Mouse (Mus musculus): ENCODE measurements around the gene Lrrfip1. TPM values are rescaled to one million over a fixed set of nuclear protein-coding genes. Genes with fewer than 3 reads are reported as not detected.

The Lrrfip1 gene
- total RNA-seq, 2 experiments from 2014 or later, result 73.3 to 77.0 TPM

GRCm38 (mm10) chr1:91069575-91069974 is 71.0 kb downstream of the Lrrfip1 start:
- no peak for DNase-seq (ENCODE audit: low spot score in 2 of 2)
- intact Hi-C loops (cut with DNase I), result no loop called here

- intact Hi-C loops (cut with DNase I), result no loop called here
- DNase-seq (ENCODE audit: low spot score in 2 of 2), result no peak
These were observed 72.0 kb downstream of the Lrrfip1 start for GRCm38 (mm10) chr1:91070547-91070946.

GRCm38 (mm10) chr1:91071671-91072290 is 73.2 kb downstream of the Lrrfip1 start:
- intact Hi-C loops (cut with DNase I), result no loop called here
- no peak for DNase-seq (ENCODE audit: low spot score in 2 of 2)

- DNase-seq (ENCODE audit: low spot score in 2 of 2), result no peak
- intact Hi-C loops (cut with DNase I), result no loop called here
These were observed 78.4 kb downstream of the Lrrfip1 start for GRCm38 (mm10) chr1:91076946-91077345.

GRCm38 (mm10) chr1:91077456-91077855 is 78.9 kb downstream of the Lrrfip1 start:
- intact Hi-C loops (cut with DNase I), result no loop called here
- DNase-seq (ENCODE audit: low spot score in 2 of 2), result no peak

GRCm38 (mm10) chr1:91077980-91078379 is 79.4 kb downstream of the Lrrfip1 start:
- DNase-seq (ENCODE audit: low spot score in 2 of 2), result no peak
- intact Hi-C loops (cut with DNase I), result no loop called here

GRCm38 (mm10) chr1:91079740-91080422 is 81.3 kb downstream of the Lrrfip1 start:
- intact Hi-C loops (cut with DNase I), result no loop called here
- DNase-seq (ENCODE audit: low spot score in 2 of 2), result no peak

- no peak for DNase-seq (ENCODE audit: low spot score in 2 of 2)
- intact Hi-C loops (cut with DNase I), result no loop called here
These were observed 81.8 kb downstream of the Lrrfip1 start for GRCm38 (mm10) chr1:91080423-91080749.

- intact Hi-C loops (cut with DNase I), result no loop called here
- DNase-seq (ENCODE audit: low spot score in 2 of 2), result no peak
These were observed 85.8 kb downstream of the Lrrfip1 start for GRCm38 (mm10) chr1:91084374-91084773.

GRCm38 (mm10) chr1:91085009-91085408 is 86.5 kb downstream of the Lrrfip1 start:
- intact Hi-C loops (cut with DNase I), result no loop called here
- no peak for DNase-seq (ENCODE audit: low spot score in 2 of 2)

- no peak for DNase-seq (ENCODE audit: low spot score in 2 of 2)
- intact Hi-C loops (cut with DNase I), result no loop called here
These were observed 87.1 kb downstream of the Lrrfip1 start for GRCm38 (mm10) chr1:91085686-91086085.

GRCm38 (mm10) chr1:91086325-91086724 is 87.8 kb downstream of the Lrrfip1 start:
- intact Hi-C loops (cut with DNase I), result no loop called here
- peak; percentile 57 to 72 for DNase-seq (ENCODE audit: low spot score in 2 of 2)

GRCm38 (mm10) chr1:91086748-91087147 is 88.2 kb downstream of the Lrrfip1 start:
- intact Hi-C loops (cut with DNase I), result no loop called here
- no peak for DNase-seq (ENCODE audit: low spot score in 2 of 2)

- intact Hi-C loops (cut with DNase I), result no loop called here
- DNase-seq (ENCODE audit: low spot score in 2 of 2), result no peak
These were observed 89.5 kb downstream of the Lrrfip1 start for GRCm38 (mm10) chr1:91088027-91088426.

GRCm38 (mm10) chr1:91088941-91089340 is 90.4 kb downstream of the Lrrfip1 start:
- intact Hi-C loops (cut with DNase I), result no loop called here
- DNase-seq (ENCODE audit: low spot score in 2 of 2), result no peak

- DNase-seq (ENCODE audit: low spot score in 2 of 2), result no peak
- intact Hi-C loops (cut with DNase I), result no loop called here
These were observed 91.9 kb downstream of the Lrrfip1 start for GRCm38 (mm10) chr1:91090456-91090855.

- intact Hi-C loops (cut with DNase I), result no loop called here
- DNase-seq (ENCODE audit: low spot score in 2 of 2), result no peak
These were observed 93.9 kb downstream of the Lrrfip1 start for GRCm38 (mm10) chr1:91092451-91092850.

GRCm38 (mm10) chr1:91093296-91093695 is 94.8 kb downstream of the Lrrfip1 start:
- DNase-seq (ENCODE audit: low spot score in 2 of 2), result no peak
- intact Hi-C loops (cut with DNase I), result no loop called here

- intact Hi-C loops (cut with DNase I), result no loop called here
- no peak for DNase-seq (ENCODE audit: low spot score in 2 of 2)
These were observed 95.5 kb downstream of the Lrrfip1 start for GRCm38 (mm10) chr1:91094001-91094400.

- intact Hi-C loops (cut with DNase I), result loop anchor here (5.0 kb wide), 1 partner anchor 53 kb away; no protein-coding TSS in a partner anchor
These were observed 96.7 kb downstream of the Lrrfip1 start for GRCm38 (mm10) chr1:91095258-91095657.

GRCm38 (mm10) chr1:91095853-91096252 is 97.3 kb downstream of the Lrrfip1 start:
- intact Hi-C loops (cut with DNase I), result loop anchor here (5.0 kb wide), 1 partner anchor 54 kb away; no protein-coding TSS in a partner anchor
- no peak for DNase-seq (ENCODE audit: low spot score in 2 of 2)

More at GRCm38 (mm10) chr1:91095258-91095657, 96.7 kb downstream of the Lrrfip1 start:
- no peak for DNase-seq (ENCODE audit: low spot score in 2 of 2)
